Mouse (Mus musculus): ENCODE measurements around the gene Mat1a. TPM values are rescaled to one million over a fixed set of nuclear protein-coding genes. Genes with fewer than 3 reads are reported as not detected.

The Mat1a gene
- polyA plus RNA-seq (2014; fragmentation: Nextera tagmentation; extraction: Ambion mirVana): not detected in 2 replicates

GRCm38 (mm10) chr14:41104853-41105444, at the start of gene Mat1a:
Gene Mat1a, plus strand, starts transcription at chr14:41105035.
- H3K27ac ChIP-seq (ENCODE audit: low read depth, low read length): no peak within 1 kb of the TSS
- DNase-seq (ENCODE audit: low spot score) (no peak), ATAC-seq (ENCODE audit: low FRiP score) (no peak)
- no peaks in the 10 kb centered on the region for H3K27me3 ChIP-seq (ENCODE audit: control insufficient read depth, insufficient read depth, low read length)
- H3K36me3 ChIP-seq (ENCODE audit: control insufficient read depth, insufficient read depth, low read length): no peaks in the 10 kb centered on the region
- WGBS: 77% methylated on average over 10 of the region's 10 CpGs
- H3K4me3 ChIP-seq (ENCODE audit: low read depth, low read length): no peak within 1 kb of the TSS
- no peak within 1 kb of the TSS for H3K4me2 ChIP-seq (replicated peaks; ENCODE audit: low read depth, low read length)
- no peaks in the 10 kb centered on the region for H3K9me3 ChIP-seq (ENCODE audit: control insufficient read depth, low read length)
- H3K9ac ChIP-seq (ENCODE audit: low read depth, low read length): no peak within 1 kb of the TSS
- H3K4me1 ChIP-seq (replicated peaks; ENCODE audit: control insufficient read depth, insufficient read depth, low read length): no peaks in the 10 kb centered on the region

- Histone ChIP-seq H3K27ac (ENCODE audit: low read depth, low read length) (no peak overlapping the region), H3K36me3 (ENCODE audit: control insufficient read depth, insufficient read depth, low read length) (no peaks in the 10 kb centered on the region), H3K4me2 (replicated peaks; ENCODE audit: low read depth, low read length) (no peak overlapping the region), H3K9ac (ENCODE audit: low read depth, low read length) (no peak overlapping the region), H3K4me1 (replicated peaks; ENCODE audit: control insufficient read depth, insufficient read depth, low read length) (no peaks in the 10 kb centered on the region), H3K4me3 (ENCODE audit: low read depth, low read length) (no peak overlapping the region), H3K9me3 (ENCODE audit: control insufficient read depth, low read length) (no peaks in the 10 kb centered on the region), H3K27me3 (ENCODE audit: control insufficient read depth, insufficient read depth, low read length) (no peaks in the 10 kb centered on the region)
- ATAC-seq (ENCODE audit: low FRiP score) (no peak), DNase-seq (ENCODE audit: low spot score) (no peak)
- WGBS: 52% methylated on average over 2 of the region's 2 CpGs
Observed at GRCm38 (mm10) chr14:41065168-41065567, 39.7 kb upstream of the Mat1a start.

- WGBS: 4% methylated on average over 1 of the region's 1 CpGs
- no peaks in the 10 kb centered on the region for H3K36me3 ChIP-seq (ENCODE audit: control insufficient read depth, insufficient read depth, low read length)
Observed at GRCm38 (mm10) chr14:41066416-41066815, 38.4 kb upstream of the Mat1a start.

GRCm38 (mm10) chr14:41069108-41069507, 35.7 kb upstream of the Mat1a start, which contains the start of gene Dydc2:
Gene Dydc2, minus strand, starts transcription at chr14:41069208.
- Histone ChIP-seq H3K36me3 (ENCODE audit: control insufficient read depth, insufficient read depth, low read length) (no peaks in the 10 kb centered on the region), H3K4me3 (ENCODE audit: low read depth, low read length) (no peak within 1 kb of the TSS), H3K27me3 (ENCODE audit: control insufficient read depth, insufficient read depth, low read length) (no peaks in the 10 kb centered on the region), H3K9ac (ENCODE audit: low read depth, low read length) (no peak within 1 kb of the TSS), H3K9me3 (ENCODE audit: control insufficient read depth, low read length) (no peaks in the 10 kb centered on the region), H3K4me1 (replicated peaks; ENCODE audit: control insufficient read depth, insufficient read depth, low read length) (no peaks in the 10 kb centered on the region), H3K4me2 (replicated peaks; ENCODE audit: low read depth, low read length) (no peak within 1 kb of the TSS), H3K27ac (ENCODE audit: low read depth, low read length) (no peak within 1 kb of the TSS)
- ATAC-seq (ENCODE audit: low FRiP score) (no peak), DNase-seq (ENCODE audit: low spot score) (no peak)

More at GRCm38 (mm10) chr14:41066416-41066815, 38.4 kb upstream of the Mat1a start:
- no peak overlapping the region for H3K9ac ChIP-seq (ENCODE audit: low read depth, low read length)
- H3K4me1 ChIP-seq (replicated peaks; ENCODE audit: control insufficient read depth, insufficient read depth, low read length): no peaks in the 10 kb centered on the region
- no peak overlapping the region for H3K4me2 ChIP-seq (replicated peaks; ENCODE audit: low read depth, low read length)
- H3K27me3 ChIP-seq (ENCODE audit: control insufficient read depth, insufficient read depth, low read length): no peaks in the 10 kb centered on the region
- DNase-seq (ENCODE audit: low spot score): no peak
- no peak for ATAC-seq (ENCODE audit: low FRiP score)
- no peak overlapping the region for H3K4me3 ChIP-seq (ENCODE audit: low read depth, low read length)
- no peak overlapping the region for H3K27ac ChIP-seq (ENCODE audit: low read depth, low read length)
- no peaks in the 10 kb centered on the region for H3K9me3 ChIP-seq (ENCODE audit: control insufficient read depth, low read length)

GRCm38 (mm10) chr14:41070343-41070742, 34.5 kb upstream of the Mat1a start:
- H3K9me3 ChIP-seq (ENCODE audit: control insufficient read depth, low read length): no peaks in the 10 kb centered on the region
- H3K27me3 ChIP-seq (ENCODE audit: control insufficient read depth, insufficient read depth, low read length): no peaks in the 10 kb centered on the region
- ATAC-seq (ENCODE audit: low FRiP score) (no peak), DNase-seq (ENCODE audit: low spot score) (no peak)
- no peak overlapping the region for H3K27ac ChIP-seq (ENCODE audit: low read depth, low read length)
- no peaks in the 10 kb centered on the region for H3K36me3 ChIP-seq (ENCODE audit: control insufficient read depth, insufficient read depth, low read length)
- no peaks in the 10 kb centered on the region for H3K4me1 ChIP-seq (replicated peaks; ENCODE audit: control insufficient read depth, insufficient read depth, low read length)
- no peak overlapping the region for H3K4me3 ChIP-seq (ENCODE audit: low read depth, low read length)
- no peak overlapping the region for H3K4me2 ChIP-seq (replicated peaks; ENCODE audit: low read depth, low read length)
- no peak overlapping the region for H3K9ac ChIP-seq (ENCODE audit: low read depth, low read length)
- 81% methylated on average over 3 of the region's 3 CpGs for WGBS

GRCm38 (mm10) chr14:41072229-41072943, 32.4 kb upstream of the Mat1a start, which contains the start of gene Dydc1:
Gene Dydc1, plus strand, starts transcription at chr14:41072911.
- Histone ChIP-seq H3K27ac (ENCODE audit: low read depth, low read length) (no peak within 1 kb of the TSS), H3K4me3 (ENCODE audit: low read depth, low read length) (peak within 1 kb of the TSS; percentile 37), H3K27me3 (ENCODE audit: control insufficient read depth, insufficient read depth, low read length) (no peaks in the 10 kb centered on the region), H3K36me3 (ENCODE audit: control insufficient read depth, insufficient read depth, low read length) (no peaks in the 10 kb centered on the region), H3K4me2 (replicated peaks; ENCODE audit: low read depth, low read length) (peak within 1 kb of the TSS; percentile 66), H3K9ac (ENCODE audit: low read depth, low read length) (peak within 1 kb of the TSS; percentile 24; the same call in 1 of the 2 replicates), H3K9me3 (ENCODE audit: control insufficient read depth, low read length) (no peaks in the 10 kb centered on the region), H3K4me1 (replicated peaks; ENCODE audit: control insufficient read depth, insufficient read depth, low read length) (no peaks in the 10 kb centered on the region)
- DNase-seq (ENCODE audit: low spot score): peak; percentile 84
- ATAC-seq (ENCODE audit: low FRiP score): peak; percentile 94
- WGBS: 12% methylated on average over 23 of the region's 23 CpGs

GRCm38 (mm10) chr14:41072944-41073275, 31.9 kb upstream of the Mat1a start:
- WGBS: under 1% methylated on average over 8 of the region's 8 CpGs
- ATAC-seq (ENCODE audit: low FRiP score) (no peak; the same call in 1 of the 2 replicates), DNase-seq (ENCODE audit: low spot score) (no peak)
- peak overlapping the region; percentile 24; the same call in 1 of the 2 replicates for H3K9ac ChIP-seq (ENCODE audit: low read depth, low read length)
- peak overlapping the region; percentile 37 for H3K4me3 ChIP-seq (ENCODE audit: low read depth, low read length)
- no peaks in the 10 kb centered on the region for H3K36me3 ChIP-seq (ENCODE audit: control insufficient read depth, insufficient read depth, low read length)
- no peaks in the 10 kb centered on the region for H3K9me3 ChIP-seq (ENCODE audit: control insufficient read depth, low read length)
- H3K27ac ChIP-seq (ENCODE audit: low read depth, low read length): no peak overlapping the region
- H3K4me2 ChIP-seq (replicated peaks; ENCODE audit: low read depth, low read length): peak overlapping the region; percentile 66
- no peaks in the 10 kb centered on the region for H3K4me1 ChIP-seq (replicated peaks; ENCODE audit: control insufficient read depth, insufficient read depth, low read length)
- H3K27me3 ChIP-seq (ENCODE audit: control insufficient read depth, insufficient read depth, low read length): no peaks in the 10 kb centered on the region

GRCm38 (mm10) chr14:41082408-41082807, 22.4 kb upstream of the Mat1a start:
- 82% methylated on average over 2 of the region's 2 CpGs for WGBS
- no peak overlapping the region for H3K4me2 ChIP-seq (replicated peaks; ENCODE audit: low read depth, low read length)
- no peak for ATAC-seq (ENCODE audit: low FRiP score)
- H3K27ac ChIP-seq (ENCODE audit: low read depth, low read length): no peak overlapping the region
- no peak overlapping the region for H3K4me3 ChIP-seq (ENCODE audit: low read depth, low read length)
- no peaks in the 10 kb centered on the region for H3K36me3 ChIP-seq (ENCODE audit: control insufficient read depth, insufficient read depth, low read length)
- H3K9me3 ChIP-seq (ENCODE audit: control insufficient read depth, low read length): no peaks in the 10 kb centered on the region
- H3K9ac ChIP-seq (ENCODE audit: low read depth, low read length): no peak overlapping the region
- DNase-seq (ENCODE audit: low spot score): no peak
- no peaks in the 10 kb centered on the region for H3K4me1 ChIP-seq (replicated peaks; ENCODE audit: control insufficient read depth, insufficient read depth, low read length)
- H3K27me3 ChIP-seq (ENCODE audit: control insufficient read depth, insufficient read depth, low read length): no peaks in the 10 kb centered on the region

GRCm38 (mm10) chr14:41087509-41087908, 17.3 kb upstream of the Mat1a start:
- ATAC-seq (ENCODE audit: low FRiP score): no peak
- Histone ChIP-seq H3K4me2 (replicated peaks; ENCODE audit: low read depth, low read length) (no peak overlapping the region), H3K4me3 (ENCODE audit: low read depth, low read length) (no peak overlapping the region), H3K4me1 (replicated peaks; ENCODE audit: control insufficient read depth, insufficient read depth, low read length) (no peaks in the 10 kb centered on the region), H3K9ac (ENCODE audit: low read depth, low read length) (no peak overlapping the region), H3K36me3 (ENCODE audit: control insufficient read depth, insufficient read depth, low read length) (no peaks in the 10 kb centered on the region), H3K27me3 (ENCODE audit: control insufficient read depth, insufficient read depth, low read length) (no peaks in the 10 kb centered on the region), H3K27ac (ENCODE audit: low read depth, low read length) (no peak overlapping the region), H3K9me3 (ENCODE audit: control insufficient read depth, low read length) (no peaks in the 10 kb centered on the region)
- DNase-seq (ENCODE audit: low spot score): peak; percentile 15
- 83% methylated on average over 1 of the region's 1 CpGs for WGBS

All from hindbrain, embryonic 11.5 days (tissue).